Comparison of ENCODE assay signal across 15 mouse cellular contexts in genomic region chr14:52099563-52099962, GRCm38 (mm10). TPM values are rescaled to one million over a fixed set of nuclear protein-coding genes. Genes with fewer than 3 reads are reported as not detected.
DNase-seq lines count a peak whose midpoint lies in the region; ATAC-seq lines count a peak whose summit lies in the region.
"Had no signal": no experiment of that assay in that cellular context is flagged by ENCODE, and none has a peak within 500 bp of the region (broad histone marks: within the 10 kb centered on the region; RNA-seq: fewer than 3 reads in every experiment).

No protein-coding gene starts in this region.

- 0 out of 2 replicates have a peak overlapping the region, but pooled peaks have one; percentile 10 for H3K4me3 ChIP-seq in forebrain, embryonic 13.5 days
- no peak overlapping the region for H3K4me3 ChIP-seq in forebrain, embryonic 12.5 days (replicated peaks)
- H3K4me3 ChIP-seq in hindbrain, embryonic 14.5 days (replicated peaks; ENCODE audit: low read length), result no peak overlapping the region
- no peak overlapping the region for H3K4me3 ChIP-seq in hindbrain, embryonic 11.5 days (ENCODE audit: low read depth, low read length)
- H3K4me3 ChIP-seq in midbrain, embryonic 13.5 days (replicated peaks), result no peak overlapping the region
- H3K4me3 ChIP-seq in midbrain, embryonic 10.5 days, result no peak overlapping the region
- H3K4me3 ChIP-seq in neural tube, embryonic 14.5 days (ENCODE audit: low read depth, low read length), result no peak overlapping the region
- H3K4me3 ChIP-seq: embryonic facial prominence, embryonic 15.5 days had no signal

- peaks cover 42% of the 10 kb centered on the region for H3K4me1 ChIP-seq in forebrain, embryonic 13.5 days
- peaks cover 29% of the 10 kb centered on the region for H3K4me1 ChIP-seq in forebrain, embryonic 12.5 days
- H3K4me1 ChIP-seq in hindbrain, embryonic 14.5 days (replicated peaks; ENCODE audit: control insufficient read depth, insufficient read depth, low read length), result peaks cover 37% of the 10 kb centered on the region
- H3K4me1 ChIP-seq in hindbrain, embryonic 11.5 days (replicated peaks; ENCODE audit: control insufficient read depth, insufficient read depth, low read length), result peaks cover 2% of the 10 kb centered on the region; the same call in 1 of the 2 replicates
- H3K4me1 ChIP-seq in midbrain, embryonic 13.5 days (replicated peaks), result peaks cover 41% of the 10 kb centered on the region
- H3K4me1 ChIP-seq in midbrain, embryonic 10.5 days, result peaks cover 43% of the 10 kb centered on the region
- peaks cover 24% of the 10 kb centered on the region for H3K4me1 ChIP-seq in neural tube, embryonic 14.5 days (ENCODE audit: control insufficient read depth, insufficient read depth, low read length)

- no peak for ATAC-seq in forebrain, embryonic 13.5 days
- ATAC-seq in forebrain, embryonic 12.5 days (ENCODE audit: low FRiP score), result no peak
- ATAC-seq in hindbrain, embryonic 14.5 days (ENCODE audit: low FRiP score), result no peak
- ATAC-seq in hindbrain, embryonic 11.5 days (ENCODE audit: low FRiP score), result no peak
- ATAC-seq in midbrain, embryonic 13.5 days, result no peak
- ATAC-seq in neural tube, embryonic 14.5 days (ENCODE audit: low read depth), result no peak

- peak overlapping the region; percentile 32; the same call in 1 of the 2 replicates for H3K4me2 ChIP-seq in forebrain, embryonic 13.5 days
- H3K4me2 ChIP-seq in forebrain, embryonic 12.5 days, result no peak overlapping the region
- 0 out of 2 replicates have a peak overlapping the region, but pooled peaks have one; percentile 4 for H3K4me2 ChIP-seq in hindbrain, embryonic 14.5 days (replicated peaks)
- H3K4me2 ChIP-seq in hindbrain, embryonic 11.5 days (replicated peaks; ENCODE audit: low read depth, low read length), result no peak overlapping the region
- peak overlapping the region; percentile 32 for H3K4me2 ChIP-seq in midbrain, embryonic 13.5 days (replicated peaks)
- H3K4me2 ChIP-seq in neural tube, embryonic 14.5 days (ENCODE audit: low read depth, low read length), result peak overlapping the region; percentile 6; the same call in 1 of the 2 replicates
- H3K4me2 ChIP-seq: embryonic facial prominence, embryonic 15.5 days had no signal

- 83% methylated on average over 2 of the region's 2 CpGs for WGBS in forebrain, embryonic 13.5 days
- 88% methylated on average over 2 of the region's 2 CpGs for WGBS in forebrain, embryonic 12.5 days
- WGBS in hindbrain, embryonic 14.5 days, result 87% methylated on average over 2 of the region's 2 CpGs
- 90% methylated on average over 2 of the region's 2 CpGs for WGBS in hindbrain, embryonic 11.5 days
- WGBS in midbrain, embryonic 13.5 days, result 89% methylated on average over 2 of the region's 2 CpGs
- WGBS in midbrain, embryonic 10.5 days, result 86% methylated on average over 2 of the region's 2 CpGs
- WGBS in neural tube, embryonic 14.5 days, result 91% methylated on average over 2 of the region's 2 CpGs

- H3K36me3 ChIP-seq in forebrain, embryonic 13.5 days (ENCODE audit: poor library complexity, severe bottlenecking), result peaks cover 35% of the 10 kb centered on the region
- peaks cover 33% of the 10 kb centered on the region for H3K36me3 ChIP-seq in forebrain, embryonic 12.5 days (replicated peaks)
- peaks cover 31% of the 10 kb centered on the region for H3K36me3 ChIP-seq in hindbrain, embryonic 14.5 days (replicated peaks; ENCODE audit: control insufficient read depth, insufficient read depth)
- no peaks in the 10 kb centered on the region for H3K36me3 ChIP-seq in hindbrain, embryonic 11.5 days (ENCODE audit: control insufficient read depth, insufficient read depth, low read length)
- peaks cover 18% of the 10 kb centered on the region for H3K36me3 ChIP-seq in midbrain, embryonic 13.5 days
- peaks cover 67% of the 10 kb centered on the region for H3K36me3 ChIP-seq in midbrain, embryonic 10.5 days
- peaks cover 10% of the 10 kb centered on the region; the same call in 1 of the 2 replicates for H3K36me3 ChIP-seq in neural tube, embryonic 14.5 days (ENCODE audit: control insufficient read depth, insufficient read depth, low read length)

- H3K27ac ChIP-seq in forebrain, embryonic 13.5 days, result no peak overlapping the region
- H3K27ac ChIP-seq in forebrain, embryonic 12.5 days, result no peak overlapping the region
- H3K27ac ChIP-seq in hindbrain, embryonic 14.5 days, result no peak overlapping the region
- H3K27ac ChIP-seq in hindbrain, embryonic 11.5 days (ENCODE audit: low read depth, low read length), result no peak overlapping the region
- H3K27ac ChIP-seq in midbrain, embryonic 13.5 days, result no peak overlapping the region
- H3K27ac ChIP-seq in midbrain, embryonic 10.5 days (replicated peaks), result no peak overlapping the region
- H3K27ac ChIP-seq in neural tube, embryonic 14.5 days (ENCODE audit: low read depth, low read length), result no peak overlapping the region
- H3K27ac ChIP-seq: embryonic facial prominence, embryonic 15.5 days had no signal

- no peak overlapping the region for H3K9ac ChIP-seq in forebrain, embryonic 13.5 days
- H3K9ac ChIP-seq in forebrain, embryonic 12.5 days, result no peak overlapping the region
- no peak overlapping the region for H3K9ac ChIP-seq in hindbrain, embryonic 14.5 days
- no peak overlapping the region for H3K9ac ChIP-seq in hindbrain, embryonic 11.5 days (ENCODE audit: low read depth, low read length)
- no peak overlapping the region for H3K9ac ChIP-seq in midbrain, embryonic 13.5 days (replicated peaks)
- no peak overlapping the region for H3K9ac ChIP-seq in neural tube, embryonic 14.5 days (replicated peaks; ENCODE audit: low read depth, low read length)
- H3K9ac ChIP-seq: embryonic facial prominence, embryonic 15.5 days had no signal

- DNase-seq in hindbrain, embryonic 14.5 days (ENCODE audit: low spot score), result no peak
- no peak for DNase-seq in hindbrain, embryonic 11.5 days (ENCODE audit: low spot score)
- no peak for DNase-seq in midbrain, embryonic 10.5 days (ENCODE audit: low spot score)
- no peak for DNase-seq in layer of hippocampus, adult 9-11 months
- DNase-seq: adrenal gland, postnatal 36 days; cerebellum, postnatal 36 days; kidney, adult 11 months; lung, postnatal 10 days; thymus, postnatal 14 days had no signal

- H3K9me3 ChIP-seq in forebrain, embryonic 13.5 days (replicated peaks), result no peaks in the 10 kb centered on the region
- no peaks in the 10 kb centered on the region for H3K9me3 ChIP-seq in forebrain, embryonic 12.5 days
- H3K9me3 ChIP-seq in hindbrain, embryonic 14.5 days (ENCODE audit: control insufficient read depth, low read length), result no peaks in the 10 kb centered on the region
- no peaks in the 10 kb centered on the region for H3K9me3 ChIP-seq in hindbrain, embryonic 11.5 days (ENCODE audit: control insufficient read depth, low read length)
- no peaks in the 10 kb centered on the region for H3K9me3 ChIP-seq in midbrain, embryonic 13.5 days
- no peaks in the 10 kb centered on the region for H3K9me3 ChIP-seq in midbrain, embryonic 10.5 days (replicated peaks)
- H3K9me3 ChIP-seq in neural tube, embryonic 14.5 days (ENCODE audit: control insufficient read depth, low read length), result no peaks in the 10 kb centered on the region
- H3K9me3 ChIP-seq: embryonic facial prominence, embryonic 15.5 days; G1E had no signal

- H3K27me3 ChIP-seq in forebrain, embryonic 13.5 days, result no peaks in the 10 kb centered on the region
- no peaks in the 10 kb centered on the region for H3K27me3 ChIP-seq in forebrain, embryonic 12.5 days
- H3K27me3 ChIP-seq in hindbrain, embryonic 14.5 days (ENCODE audit: control insufficient read depth, insufficient read depth, low read length), result no peaks in the 10 kb centered on the region
- no peaks in the 10 kb centered on the region for H3K27me3 ChIP-seq in hindbrain, embryonic 11.5 days (ENCODE audit: control insufficient read depth, insufficient read depth, low read length)
- H3K27me3 ChIP-seq in midbrain, embryonic 13.5 days, result no peaks in the 10 kb centered on the region
- no peaks in the 10 kb centered on the region for H3K27me3 ChIP-seq in midbrain, embryonic 10.5 days (ENCODE audit: low read depth, poor library complexity, severe bottlenecking)
- H3K27me3 ChIP-seq in neural tube, embryonic 14.5 days (ENCODE audit: control insufficient read depth, insufficient read depth, low read length), result no peaks in the 10 kb centered on the region
- H3K27me3 ChIP-seq: embryonic facial prominence, embryonic 15.5 days had no signal

RNA-seq across cellular contexts. Expression of gene Hnrnpc, which starts 4.3 kb away (rescaled TPM):
- 830 and 894 TPM in 2 replicates for polyA plus RNA-seq in forebrain, embryonic 13.5 days (2015; fragmentation: Nextera tagmentation; extraction: Ambion mirVana)
- 870 and 873 TPM in 2 replicates for polyA plus RNA-seq in forebrain, embryonic 12.5 days (2016; fragmentation: Nextera tagmentation; extraction: Ambion mirVana)
- polyA plus RNA-seq in hindbrain, embryonic 14.5 days (2014; fragmentation: Nextera tagmentation; extraction: Ambion mirVana), result 447 and 451 TPM in 2 replicates
- polyA plus RNA-seq in hindbrain, embryonic 11.5 days (2014; fragmentation: Nextera tagmentation; extraction: Ambion mirVana), result 962 and 981 TPM in 2 replicates
- 705 and 728 TPM in 2 replicates for polyA plus RNA-seq in midbrain, embryonic 13.5 days (2015; fragmentation: Nextera tagmentation; extraction: Ambion mirVana)
- 876 and 930 TPM in 2 replicates for polyA plus RNA-seq in midbrain, embryonic 10.5 days (2016; fragmentation: Nextera tagmentation; extraction: Ambion mirVana)
- 432 and 490 TPM in 2 replicates for polyA plus RNA-seq in neural tube, embryonic 14.5 days (2014; fragmentation: Nextera tagmentation; extraction: Ambion mirVana)

RNA-seq across cellular contexts. Expression of gene Rpgrip1, which starts 10.9 kb away (rescaled TPM):
- 82.5 and 91.0 TPM in 2 replicates for polyA plus RNA-seq in forebrain, embryonic 13.5 days (2015; fragmentation: Nextera tagmentation; extraction: Ambion mirVana)
- polyA plus RNA-seq in forebrain, embryonic 12.5 days (2016; fragmentation: Nextera tagmentation; extraction: Ambion mirVana), result 54.7 and 74.0 TPM in 2 replicates
- polyA plus RNA-seq in hindbrain, embryonic 14.5 days (2014; fragmentation: Nextera tagmentation; extraction: Ambion mirVana), result 31.1 and 41.6 TPM in 2 replicates
- 68.4 and 86.9 TPM in 2 replicates for polyA plus RNA-seq in hindbrain, embryonic 11.5 days (2014; fragmentation: Nextera tagmentation; extraction: Ambion mirVana)
- polyA plus RNA-seq in midbrain, embryonic 13.5 days (2015; fragmentation: Nextera tagmentation; extraction: Ambion mirVana), result 60.6 and 69.4 TPM in 2 replicates
- 106 TPM in 2 replicates for polyA plus RNA-seq in midbrain, embryonic 10.5 days (2016; fragmentation: Nextera tagmentation; extraction: Ambion mirVana)
- 42.0 and 47.5 TPM in 2 replicates for polyA plus RNA-seq in neural tube, embryonic 14.5 days (2014; fragmentation: Nextera tagmentation; extraction: Ambion mirVana)

RNA-seq across cellular contexts. Expression of gene Olfr221, which starts 57.3 kb away (rescaled TPM):
- not detected in 2 replicates for polyA plus RNA-seq in forebrain, embryonic 13.5 days (2015; fragmentation: Nextera tagmentation; extraction: Ambion mirVana)
- not detected in 2 replicates for polyA plus RNA-seq in forebrain, embryonic 12.5 days (2016; fragmentation: Nextera tagmentation; extraction: Ambion mirVana)
- not detected in 2 replicates for polyA plus RNA-seq in hindbrain, embryonic 14.5 days (2014; fragmentation: Nextera tagmentation; extraction: Ambion mirVana)
- not detected in 2 replicates for polyA plus RNA-seq in hindbrain, embryonic 11.5 days (2014; fragmentation: Nextera tagmentation; extraction: Ambion mirVana)
- polyA plus RNA-seq in midbrain, embryonic 13.5 days (2015; fragmentation: Nextera tagmentation; extraction: Ambion mirVana), result not detected in 2 replicates
- polyA plus RNA-seq in midbrain, embryonic 10.5 days (2016; fragmentation: Nextera tagmentation; extraction: Ambion mirVana), result not detected in 2 replicates
- polyA plus RNA-seq in neural tube, embryonic 14.5 days (2014; fragmentation: Nextera tagmentation; extraction: Ambion mirVana), result not detected in 2 replicates
- polyA plus RNA-seq: G1E had no signal

Comparison
In these comparisons a context has a peak if more than half of its experiments do, and no peak if none do; other contexts are left out.
1. H3K4me2 ChIP-seq: peak in forebrain, embryonic 13.5 days (single experiment), hindbrain, embryonic 14.5 days (single experiment), midbrain, embryonic 13.5 days (single experiment) and neural tube, embryonic 14.5 days (single experiment); none in forebrain, embryonic 12.5 days (single experiment) and hindbrain, embryonic 11.5 days (single experiment).